Comparison of ENCODE assay signal across 10 mouse cellular contexts in genomic region chr3:40522846-40523245, GRCm38 (mm10). TPM values are rescaled to one million over a fixed set of nuclear protein-coding genes. Genes with fewer than 3 reads are reported as not detected.
A peak's percentile ranks its signal among the peaks of the same experiment; 100 is the strongest.
DNase-seq lines count a peak whose midpoint lies in the region; ATAC-seq and TF ChIP-seq lines count a peak whose summit lies in the region.
"Had no signal": no experiment of that assay in that cellular context is flagged by ENCODE, and none has a peak within 500 bp of the region (broad histone marks: within the 10 kb centered on the region; RNA-seq: fewer than 3 reads in every experiment).

No protein-coding gene starts in this region.

- 43% methylated on average over 14 of the region's 14 CpGs for WGBS in heart, embryonic 12.5 days
- 66% methylated on average over 14 of the region's 14 CpGs for WGBS in midbrain, embryonic 16.5 days
- WGBS in midbrain, embryonic 11.5 days, result 58% methylated on average over 14 of the region's 14 CpGs
- 54% methylated on average over 14 of the region's 14 CpGs for WGBS in small intestine, adult 2 months
- 76% methylated on average over 14 of the region's 14 CpGs for WGBS in forebrain, embryonic 12.5 days

- H3K27ac ChIP-seq in heart, embryonic 12.5 days (ENCODE audit: poor library complexity, severe bottlenecking), result no peak overlapping the region
- no peak overlapping the region for H3K27ac ChIP-seq in midbrain, embryonic 16.5 days (ENCODE audit: low read length)
- H3K27ac ChIP-seq in midbrain, embryonic 11.5 days (ENCODE audit: low read depth, low read length), result no peak overlapping the region
- H3K27ac ChIP-seq in small intestine, adult 2 months (ENCODE audit: insufficient read depth, low read depth, low read length), result no peak overlapping the region
- H3K27ac ChIP-seq in forebrain, embryonic 12.5 days, result no peak overlapping the region
- H3K27ac ChIP-seq: limb, embryonic 15.5 days had no signal

- H3K4me3 ChIP-seq in heart, embryonic 12.5 days, result no peak overlapping the region
- H3K4me3 ChIP-seq in midbrain, embryonic 16.5 days (ENCODE audit: low read depth, low read length), result no peak overlapping the region
- H3K4me3 ChIP-seq in midbrain, embryonic 11.5 days (ENCODE audit: low read depth, low read length), result no peak overlapping the region
- peak overlapping the region; percentile 18; the same call in 1 of the 2 replicates for H3K4me3 ChIP-seq in small intestine, adult 2 months (ENCODE audit: low read depth, low read length)
- no peak overlapping the region for H3K4me3 ChIP-seq in forebrain, embryonic 12.5 days (replicated peaks)
- H3K4me3 ChIP-seq: limb, embryonic 15.5 days had no signal

- no peaks in the 10 kb centered on the region for H3K9me3 ChIP-seq in heart, embryonic 12.5 days (replicated peaks)
- no peaks in the 10 kb centered on the region for H3K9me3 ChIP-seq in midbrain, embryonic 16.5 days (replicated peaks; ENCODE audit: control insufficient read depth, low read length, poor library complexity, severe bottlenecking)
- H3K9me3 ChIP-seq in midbrain, embryonic 11.5 days (ENCODE audit: control insufficient read depth, low read length), result no peaks in the 10 kb centered on the region
- no peaks in the 10 kb centered on the region for H3K9me3 ChIP-seq in forebrain, embryonic 12.5 days
- H3K9me3 ChIP-seq: limb, embryonic 15.5 days had no signal

- no peak overlapping the region; the same call in 1 of the 2 replicates for H3K9ac ChIP-seq in heart, embryonic 12.5 days
- no peak overlapping the region for H3K9ac ChIP-seq in midbrain, embryonic 16.5 days (ENCODE audit: low read depth, low read length)
- no peak overlapping the region for H3K9ac ChIP-seq in midbrain, embryonic 11.5 days (ENCODE audit: low read length)
- no peak overlapping the region for H3K9ac ChIP-seq in forebrain, embryonic 12.5 days
- H3K9ac ChIP-seq: limb, embryonic 15.5 days had no signal

- H3K4me2 ChIP-seq in heart, embryonic 12.5 days, result peak overlapping the region; percentile 53
- peak overlapping the region; percentile 27; the same call in 1 of the 2 replicates for H3K4me2 ChIP-seq in midbrain, embryonic 16.5 days (ENCODE audit: low read length)
- no peak overlapping the region for H3K4me2 ChIP-seq in midbrain, embryonic 11.5 days
- H3K4me2 ChIP-seq in forebrain, embryonic 12.5 days, result no peak overlapping the region; the same call in 1 of the 2 replicates
- H3K4me2 ChIP-seq: limb, embryonic 15.5 days had no signal

- no peak for TF ChIP-seq CTCF in small intestine, adult 2 months (IDR thresholded peaks at IDR 0.05; ENCODE audit: extremely low read depth, insufficient read length, insufficient replicate concordance, low read depth, low read length)

- no peaks in the 10 kb centered on the region for H3K36me3 ChIP-seq in heart, embryonic 12.5 days
- H3K36me3 ChIP-seq in midbrain, embryonic 16.5 days (ENCODE audit: control insufficient read depth, insufficient read depth, low read length), result no peaks in the 10 kb centered on the region
- no peaks in the 10 kb centered on the region for H3K36me3 ChIP-seq in midbrain, embryonic 11.5 days (ENCODE audit: control insufficient read depth, insufficient read depth, low read length)
- H3K36me3 ChIP-seq in small intestine, adult 2 months (ENCODE audit: control insufficient read depth, insufficient read depth, low read length), result no peaks in the 10 kb centered on the region
- no peaks in the 10 kb centered on the region for H3K36me3 ChIP-seq in forebrain, embryonic 12.5 days (replicated peaks)
- H3K36me3 ChIP-seq: limb, embryonic 15.5 days had no signal

- no peak for ATAC-seq in heart, embryonic 12.5 days (ENCODE audit: insufficient number of reproducible peaks, low FRiP score)
- ATAC-seq in midbrain, embryonic 16.5 days, result no peak
- no peak for ATAC-seq in midbrain, embryonic 11.5 days (ENCODE audit: low FRiP score)
- no peak for ATAC-seq in forebrain, embryonic 12.5 days (ENCODE audit: low FRiP score)

- no peaks in the 10 kb centered on the region for H3K4me1 ChIP-seq in heart, embryonic 12.5 days (replicated peaks)
- H3K4me1 ChIP-seq in midbrain, embryonic 16.5 days (ENCODE audit: control insufficient read depth, insufficient read depth, low read length), result no peaks in the 10 kb centered on the region
- H3K4me1 ChIP-seq in midbrain, embryonic 11.5 days (ENCODE audit: control insufficient read depth, insufficient read depth, low read length), result no peaks in the 10 kb centered on the region
- H3K4me1 ChIP-seq in small intestine, adult 2 months (ENCODE audit: control insufficient read depth, insufficient read depth, insufficient read length, low read length), result no peaks in the 10 kb centered on the region
- peaks cover 3% of the 10 kb centered on the region; the same call in 1 of the 2 replicates for H3K4me1 ChIP-seq in forebrain, embryonic 12.5 days

- no peak for DNase-seq in heart, adult 18-20 months
- DNase-seq in midbrain, embryonic 11.5 days (ENCODE audit: low spot score, missing footprints), result no peak
- DNase-seq in induced T-regulatory cell, adult 2 months (ENCODE audit: low read depth), result peak; percentile 46
- no peak for DNase-seq in urinary bladder, postnatal 25 days (ENCODE audit: low spot score)
- DNase-seq: kidney, postnatal 4 days had no signal

- TF ChIP-seq POLR2A in small intestine, adult 2 months (IDR thresholded peaks at IDR 0.05; ENCODE audit: low read depth, low read length), result no peak

- peaks cover 8% of the 10 kb centered on the region for H3K27me3 ChIP-seq in heart, embryonic 12.5 days (replicated peaks)
- H3K27me3 ChIP-seq in midbrain, embryonic 16.5 days (ENCODE audit: control insufficient read depth, insufficient read depth, low read depth, low read length), result no peaks in the 10 kb centered on the region
- 0 out of 2 replicates have a peak, but pooled peaks cover 2% of the 10 kb centered on the region for H3K27me3 ChIP-seq in midbrain, embryonic 11.5 days (ENCODE audit: control insufficient read depth, insufficient read depth, low read length)
- no peaks in the 10 kb centered on the region for H3K27me3 ChIP-seq in small intestine, adult 2 months (ENCODE audit: control insufficient read depth, insufficient read depth, low read length)
- H3K27me3 ChIP-seq in forebrain, embryonic 12.5 days, result peaks cover 9% of the 10 kb centered on the region

RNA-seq across cellular contexts. Expression of gene Intu, which starts 8.2 kb away (rescaled TPM):
- 3.9 and 4.3 TPM in 2 replicates for polyA plus RNA-seq in heart, embryonic 12.5 days (2016; fragmentation: Nextera tagmentation; extraction: Ambion mirVana)
- total RNA-seq in heart, adult 18-20 months (2021), result 10 to 100 TPM; 16.5 to 18.5 TPM
- polyA plus RNA-seq in midbrain, embryonic 16.5 days (2015; fragmentation: Nextera tagmentation; extraction: Ambion mirVana), result 3.2 and 3.3 TPM in 2 replicates
- polyA plus RNA-seq in midbrain, embryonic 11.5 days (2014; fragmentation: Nextera tagmentation; extraction: Ambion mirVana), result 7.8 and 9.9 TPM in 2 replicates
- polyA plus RNA-seq in small intestine, adult 2 months (2012; rRNA removed), result 0.37 and 0.80 TPM in 2 replicates
- 7.2 and 8.9 TPM in 2 replicates for polyA plus RNA-seq in forebrain, embryonic 12.5 days (2016; fragmentation: Nextera tagmentation; extraction: Ambion mirVana)

Comparison
In these comparisons a context has a peak if more than half of its experiments do, and no peak if none do; other contexts are left out.
1. H3K4me2 ChIP-seq: peak in heart, embryonic 12.5 days (single experiment) and midbrain, embryonic 16.5 days (single experiment); none in midbrain, embryonic 11.5 days (single experiment) and forebrain, embryonic 12.5 days (single experiment).